Mouse (Mus musculus): ENCODE measurements around the gene Olr1. TPM values are rescaled to one million over a fixed set of nuclear protein-coding genes. Genes with fewer than 3 reads are reported as not detected.

Olr1 gene
- polyA plus RNA-seq, 1 experiment from 2014 or later, result 0.06 TPM

DNA sequence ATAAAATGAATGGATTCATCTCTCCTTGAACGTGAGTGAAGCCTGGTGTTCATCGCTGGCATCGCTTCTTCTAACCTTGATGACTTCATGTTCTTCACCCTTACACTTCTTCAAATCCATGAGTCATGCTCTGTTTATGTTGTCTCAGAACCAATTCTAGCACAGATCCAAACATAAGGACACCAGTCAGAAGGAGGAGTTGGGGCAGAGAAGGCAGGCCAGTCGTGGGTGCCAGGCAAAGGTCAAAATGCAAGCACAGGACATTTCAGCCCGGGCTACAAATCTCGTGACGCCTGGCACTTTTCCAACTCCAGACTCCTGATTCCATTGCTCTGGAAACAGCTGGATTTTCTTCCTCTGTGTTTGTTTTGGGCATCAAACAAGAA lies 25.6 kb upstream of the Olr1 start:
- Histone ChIP-seq H3K9ac (peak overlapping the region; percentile 91), H3K27me3 (no peaks in the 10 kb centered on the region), H3K4me1 (replicated peaks) (peaks cover 36% of the 10 kb centered on the region), H3K36me3 (peaks cover 4% of the 10 kb centered on the region), H3K9me3 (no peaks in the 10 kb centered on the region), H3K4me2 (peak overlapping the region; percentile 63), H3K27ac (replicated peaks) (peak overlapping the region; percentile 89), H3K4me3 (peak overlapping the region; percentile 76)
- 36% methylated on average over 7 of the region's 7 CpGs for WGBS
- peak; percentile 40; the same call in 1 of the 2 replicates for ATAC-seq (ENCODE audit: low read depth)

GRCm38 (mm10) chr6:129530261-129530660 lies 23.3 kb upstream of the Olr1 start:
- H3K4me3 ChIP-seq, result no peak overlapping the region
- no peak overlapping the region for H3K27ac ChIP-seq (replicated peaks)
- H3K4me2 ChIP-seq, result no peak overlapping the region
- no peaks in the 10 kb centered on the region for H3K27me3 ChIP-seq
- peaks cover 17% of the 10 kb centered on the region for H3K4me1 ChIP-seq (replicated peaks)
- ATAC-seq (ENCODE audit: low read depth), result no peak
- no peak overlapping the region for H3K9ac ChIP-seq
- H3K9me3 ChIP-seq, result no peaks in the 10 kb centered on the region
- no peaks in the 10 kb centered on the region for H3K36me3 ChIP-seq

DNA sequence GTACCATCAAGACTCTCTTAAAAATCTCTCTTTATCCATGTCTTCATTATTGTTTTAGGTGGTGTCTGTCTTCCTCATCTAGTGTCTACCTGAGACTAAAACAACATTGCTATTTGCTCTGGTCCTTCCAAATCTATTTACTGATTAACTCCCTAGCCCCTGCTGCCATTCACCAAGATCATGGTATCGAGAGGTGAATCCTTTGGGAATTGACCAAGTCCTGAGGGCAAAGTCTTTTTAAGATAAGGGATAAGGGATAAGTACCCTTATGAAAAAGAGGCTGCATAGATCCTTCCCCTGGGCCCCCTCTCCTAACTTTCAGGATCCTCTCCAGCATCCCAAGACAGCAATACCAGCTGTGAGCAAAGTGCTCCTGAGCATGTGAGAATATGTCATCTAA lies 22.6 kb upstream of the Olr1 start:
- Histone ChIP-seq H3K4me2 (no peak overlapping the region), H3K9me3 (no peaks in the 10 kb centered on the region), H3K36me3 (no peaks in the 10 kb centered on the region), H3K4me1 (replicated peaks) (peaks cover 11% of the 10 kb centered on the region), H3K27me3 (no peaks in the 10 kb centered on the region), H3K27ac (replicated peaks) (no peak overlapping the region), H3K9ac (no peak overlapping the region), H3K4me3 (no peak overlapping the region)
- ATAC-seq (ENCODE audit: low read depth), result no peak
- 77% methylated on average over 1 of the region's 1 CpGs for WGBS

GRCm38 (mm10) chr6:129527416-129527815 lies 20.5 kb upstream of the Olr1 start:
- no peaks in the 10 kb centered on the region for H3K36me3 ChIP-seq
- H3K4me1 ChIP-seq (replicated peaks), result peaks cover 4% of the 10 kb centered on the region; the same call in 1 of the 2 replicates
- H3K9ac ChIP-seq, result no peak overlapping the region
- no peak overlapping the region for H3K4me3 ChIP-seq
- H3K9me3 ChIP-seq, result no peaks in the 10 kb centered on the region
- no peak overlapping the region for H3K4me2 ChIP-seq
- no peak for ATAC-seq (ENCODE audit: low read depth)
- H3K27ac ChIP-seq (replicated peaks), result no peak overlapping the region
- H3K27me3 ChIP-seq, result no peaks in the 10 kb centered on the region
- WGBS, result 93% methylated on average over 2 of the region's 2 CpGs

GRCm38 (mm10) chr6:129526069-129526468 lies 19.1 kb upstream of the Olr1 start:
- no peak overlapping the region for H3K4me2 ChIP-seq
- H3K9me3 ChIP-seq, result no peaks in the 10 kb centered on the region
- H3K27me3 ChIP-seq, result no peaks in the 10 kb centered on the region
- no peak overlapping the region for H3K27ac ChIP-seq (replicated peaks)
- no peaks in the 10 kb centered on the region for H3K4me1 ChIP-seq (replicated peaks)
- H3K4me3 ChIP-seq, result no peak overlapping the region
- no peaks in the 10 kb centered on the region for H3K36me3 ChIP-seq
- no peak for ATAC-seq (ENCODE audit: low read depth)
- H3K9ac ChIP-seq, result no peak overlapping the region

DNA sequence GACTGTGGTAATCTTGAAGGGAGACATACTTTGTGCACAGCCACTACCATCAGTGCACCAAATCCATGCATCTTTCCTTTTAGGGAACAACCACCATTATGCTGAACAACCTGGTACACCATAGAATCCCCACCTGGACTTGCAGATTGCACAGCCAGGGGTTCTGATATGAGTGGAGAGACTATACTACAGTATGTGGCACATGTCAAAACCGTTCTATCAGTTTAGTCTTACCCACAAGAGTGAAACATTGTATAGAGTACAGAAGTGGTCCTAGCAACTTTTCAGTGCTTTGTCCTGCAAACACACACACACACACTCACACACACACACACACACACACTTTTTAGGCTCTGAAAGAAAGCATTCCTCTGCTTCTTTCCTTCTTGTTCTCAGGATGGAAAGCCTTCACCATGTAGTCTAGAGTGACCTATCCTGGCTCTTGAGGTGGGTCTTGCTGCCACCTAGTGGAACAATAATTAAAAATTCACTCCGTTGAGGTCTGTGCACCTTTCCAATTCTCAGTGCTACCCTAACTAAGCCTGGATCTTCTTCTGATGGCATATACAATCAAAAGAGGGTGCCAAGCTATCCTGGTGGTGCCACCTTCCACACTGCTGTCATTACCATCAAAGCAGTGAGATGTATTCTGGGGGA lies 10.9 kb upstream of the Olr1 start:
- ATAC-seq (ENCODE audit: low read depth), result peak; percentile 88
- H3K9ac ChIP-seq, result no peak overlapping the region
- no peak overlapping the region for H3K4me3 ChIP-seq
- no peak overlapping the region for H3K4me2 ChIP-seq
- H3K36me3 ChIP-seq, result no peaks in the 10 kb centered on the region
- H3K27me3 ChIP-seq, result no peaks in the 10 kb centered on the region
- H3K27ac ChIP-seq (replicated peaks), result no peak overlapping the region
- H3K4me1 ChIP-seq (replicated peaks), result 0 out of 2 replicates have a peak, but pooled peaks cover 3% of the 10 kb centered on the region
- H3K9me3 ChIP-seq, result no peaks in the 10 kb centered on the region
- 50% methylated on average over 2 of the region's 2 CpGs for WGBS

- 0 out of 2 replicates have a peak, but pooled peaks cover 3% of the 10 kb centered on the region for H3K4me1 ChIP-seq (replicated peaks)
- H3K36me3 ChIP-seq, result no peaks in the 10 kb centered on the region
- H3K9me3 ChIP-seq, result no peaks in the 10 kb centered on the region
- WGBS, result 93% methylated on average over 10 of the region's 10 CpGs
- no peak overlapping the region for H3K27ac ChIP-seq (replicated peaks)
- no peak overlapping the region for H3K4me2 ChIP-seq
- H3K27me3 ChIP-seq, result no peaks in the 10 kb centered on the region
- no peak overlapping the region for H3K9ac ChIP-seq
- no peak for ATAC-seq (ENCODE audit: low read depth)
- H3K4me3 ChIP-seq, result no peak overlapping the region
These were observed 9.4 kb upstream of the Olr1 start for GRCm38 (mm10) chr6:129516388-129516787.

DNA sequence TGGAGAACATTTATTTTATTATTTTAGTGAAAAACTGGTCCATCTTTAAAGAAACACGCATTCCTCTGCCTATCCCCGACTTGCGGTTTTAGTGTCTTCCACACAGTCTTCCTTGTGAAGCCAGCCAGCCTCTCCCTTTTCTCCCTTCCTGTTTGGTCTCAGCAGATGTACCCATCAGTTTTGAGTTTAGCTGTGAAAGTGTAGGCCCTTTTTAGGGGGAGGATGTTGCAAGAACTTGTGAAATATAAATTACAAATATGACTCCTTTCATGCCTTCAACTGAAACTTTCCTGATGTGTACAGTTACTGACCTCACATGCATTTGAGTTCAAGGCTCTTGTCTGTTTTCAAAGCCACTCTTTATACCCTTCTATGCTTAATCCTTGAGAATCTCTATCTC lies 8.1 kb upstream of the Olr1 start:
- no peak overlapping the region for H3K4me3 ChIP-seq
- 0 out of 2 replicates have a peak, but pooled peaks cover 3% of the 10 kb centered on the region for H3K4me1 ChIP-seq (replicated peaks)
- H3K27me3 ChIP-seq, result no peaks in the 10 kb centered on the region
- ATAC-seq (ENCODE audit: low read depth), result no peak
- no peak overlapping the region for H3K4me2 ChIP-seq
- no peak overlapping the region for H3K27ac ChIP-seq (replicated peaks)
- H3K9ac ChIP-seq, result no peak overlapping the region
- H3K9me3 ChIP-seq, result no peaks in the 10 kb centered on the region
- 90% methylated on average over 3 of the region's 3 CpGs for WGBS
- no peaks in the 10 kb centered on the region for H3K36me3 ChIP-seq

DNA sequence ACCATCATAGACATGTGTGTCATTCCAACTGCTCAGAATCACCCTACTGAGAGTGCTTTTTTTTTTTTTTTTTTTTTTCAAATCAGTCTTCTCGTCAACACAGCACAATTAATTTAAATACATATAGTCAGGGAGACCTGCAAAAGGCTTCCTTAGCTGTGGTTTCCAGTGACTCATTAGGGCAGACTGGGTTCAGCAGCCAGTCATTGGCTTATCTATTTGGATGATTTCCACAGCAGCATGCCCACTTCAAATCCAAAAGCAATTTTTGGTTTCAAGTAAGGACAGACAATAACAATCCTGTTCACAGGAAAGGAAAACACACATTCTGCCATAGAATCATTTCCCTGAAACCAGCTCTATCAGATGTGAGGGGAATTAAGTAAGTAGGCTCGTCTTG lies 7.4 kb upstream of the Olr1 start:
- no peak overlapping the region for H3K9ac ChIP-seq
- H3K27me3 ChIP-seq, result no peaks in the 10 kb centered on the region
- H3K9me3 ChIP-seq, result no peaks in the 10 kb centered on the region
- no peak overlapping the region for H3K27ac ChIP-seq (replicated peaks)
- no peak overlapping the region for H3K4me3 ChIP-seq
- no peak for ATAC-seq (ENCODE audit: low read depth)
- H3K36me3 ChIP-seq, result no peaks in the 10 kb centered on the region
- H3K4me1 ChIP-seq (replicated peaks), result 0 out of 2 replicates have a peak, but pooled peaks cover 3% of the 10 kb centered on the region
- no peak overlapping the region for H3K4me2 ChIP-seq
- WGBS, result 70% methylated on average over 2 of the region's 2 CpGs

GRCm38 (mm10) chr6:129513409-129513808 lies 6.4 kb upstream of the Olr1 start:
- no peak overlapping the region for H3K27ac ChIP-seq (replicated peaks)
- 66% methylated on average over 1 of the region's 1 CpGs for WGBS
- no peaks in the 10 kb centered on the region for H3K36me3 ChIP-seq
- no peak for ATAC-seq (ENCODE audit: low read depth)
- H3K9ac ChIP-seq, result no peak overlapping the region
- no peak overlapping the region for H3K4me2 ChIP-seq
- H3K4me1 ChIP-seq (replicated peaks), result 0 out of 2 replicates have a peak, but pooled peaks cover 3% of the 10 kb centered on the region
- no peak overlapping the region for H3K4me3 ChIP-seq
- H3K27me3 ChIP-seq, result no peaks in the 10 kb centered on the region
- no peaks in the 10 kb centered on the region for H3K9me3 ChIP-seq

GRCm38 (mm10) chr6:129512868-129513267 lies 5.9 kb upstream of the Olr1 start:
- Histone ChIP-seq H3K27ac (replicated peaks) (no peak overlapping the region), H3K9me3 (no peaks in the 10 kb centered on the region), H3K9ac (no peak overlapping the region), H3K4me2 (no peak overlapping the region), H3K4me3 (no peak overlapping the region), H3K27me3 (no peaks in the 10 kb centered on the region), H3K4me1 (replicated peaks) (0 out of 2 replicates have a peak, but pooled peaks cover 3% of the 10 kb centered on the region), H3K36me3 (no peaks in the 10 kb centered on the region)
- no peak for ATAC-seq (ENCODE audit: low read depth)
- WGBS, result 81% methylated on average over 8 of the region's 8 CpGs

- no peak within 1 kb of the TSS for H3K9ac ChIP-seq
- H3K4me3 ChIP-seq, result no peak within 1 kb of the TSS
- no peaks in the 10 kb centered on the region for H3K27me3 ChIP-seq
- no peak within 1 kb of the TSS for H3K4me2 ChIP-seq
- no peak for ATAC-seq (ENCODE audit: low read depth)
- no peak within 1 kb of the TSS for H3K27ac ChIP-seq (replicated peaks)
- H3K9me3 ChIP-seq, result no peaks in the 10 kb centered on the region
- no peaks in the 10 kb centered on the region for H3K36me3 ChIP-seq
- 74% methylated on average over 3 of the region's 3 CpGs for WGBS
- 0 out of 2 replicates have a peak, but pooled peaks cover 3% of the 10 kb centered on the region for H3K4me1 ChIP-seq (replicated peaks)
These were observed 5.4 kb upstream of the Olr1 start, which contains the start of gene Tmem52b for GRCm38 (mm10) chr6:129512367-129512766. TSS of gene Tmem52b (plus strand) at chr6:129512555.
